Mouse (Mus musculus): ENCODE results near the gene Rhbdl1.
"Not testable (repeated sequence)": the region's sequence is repeated elsewhere in the genome, so short reads cannot be mapped to it uniquely, and the experiment has no call there.

The Rhbdl1 gene

GRCm38 (mm10) chr17:25871566-25871965, 34.5 kb upstream of the Rhbdl1 start:
- not testable (repeated sequence) for DNase-seq

DNA sequence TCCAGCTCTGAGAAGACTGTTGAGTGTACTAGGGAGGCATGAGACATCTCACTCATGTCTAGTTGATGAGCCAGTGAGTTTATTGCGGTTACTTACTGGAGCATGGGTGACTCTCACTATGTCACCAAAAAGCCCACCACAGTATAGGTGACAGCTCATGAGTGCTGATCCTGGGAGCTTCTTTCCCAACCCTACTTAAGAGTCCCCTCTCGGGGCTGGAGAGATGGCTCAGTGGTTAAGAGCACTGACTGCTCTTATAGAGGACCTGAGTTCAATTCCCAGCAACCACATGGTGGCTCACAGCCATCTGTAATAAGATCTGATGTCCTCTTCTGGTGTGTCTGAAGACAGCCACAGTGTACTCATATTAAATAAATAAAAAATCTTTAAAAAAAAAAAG, 32.9 kb upstream of the Rhbdl1 start:
- no peak for DNase-seq

DNA sequence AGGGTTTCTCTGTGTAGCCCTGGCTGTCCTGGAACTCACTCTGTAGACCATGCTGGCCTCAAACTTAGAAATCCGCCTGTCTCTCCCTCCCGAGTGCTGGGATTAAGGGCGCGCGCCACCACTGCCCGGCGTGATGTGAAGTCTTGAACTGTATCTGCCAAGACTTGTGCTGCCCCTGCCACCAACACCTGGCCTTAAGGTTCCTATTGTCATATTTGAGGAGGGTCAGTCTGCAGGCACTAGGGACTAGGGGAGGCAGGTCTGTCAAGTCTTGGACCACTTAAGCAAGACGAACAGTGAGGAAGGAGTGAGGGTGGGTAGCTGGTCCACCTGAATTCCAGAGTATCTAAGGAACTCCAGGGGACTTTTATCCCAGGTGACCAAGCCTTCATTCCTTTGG, 32.4 kb upstream of the Rhbdl1 start:
- DNase-seq = no peak

- peak; percentile 89 for DNase-seq
These were observed 31.6 kb upstream of the Rhbdl1 start, which contains the start of gene Mcrip2 for GRCm38 (mm10) chr17:25868601-25869191. Gene Mcrip2 (minus strand): TSS chr17:25868764.

DNA sequence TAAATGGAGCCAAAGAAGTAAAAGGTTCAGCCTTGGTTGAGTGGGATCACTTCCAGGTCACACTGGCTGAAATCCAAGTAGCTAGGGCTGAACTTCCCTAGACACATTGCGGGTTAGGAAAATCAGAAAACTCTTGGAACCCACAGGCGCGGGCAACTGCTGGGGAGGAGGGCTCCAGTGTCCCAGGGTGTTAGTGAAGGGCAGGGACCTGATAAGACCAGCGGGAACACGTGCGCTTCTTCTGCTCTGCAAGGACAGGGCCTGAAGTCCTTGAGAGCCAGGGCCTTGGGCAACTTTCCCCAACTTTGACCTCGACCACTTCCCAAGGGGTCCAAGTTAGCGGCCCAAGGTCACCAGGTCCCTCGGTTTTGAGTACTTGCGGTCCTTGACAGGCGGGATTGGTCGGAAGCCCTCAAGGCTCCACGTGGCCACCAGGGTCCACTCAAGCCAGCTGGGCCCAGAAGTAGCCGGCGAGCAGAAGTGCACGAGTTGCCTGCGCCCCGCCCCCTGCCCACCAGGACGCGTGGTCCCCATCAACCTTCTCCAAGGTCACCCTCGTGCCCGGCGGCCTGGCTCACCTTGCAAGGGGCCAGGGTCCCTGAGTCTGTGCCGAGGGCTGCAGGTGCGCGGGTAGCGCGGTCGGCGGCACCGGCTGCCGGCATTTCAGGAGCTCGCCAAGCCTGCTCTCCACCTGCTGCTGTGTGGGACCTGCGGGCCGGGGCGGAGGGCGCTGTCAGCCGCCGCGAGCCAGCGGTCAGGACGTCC, 30.9 kb upstream of the Rhbdl1 start:
- peak; percentile 62 to 67 for DNase-seq

DNA sequence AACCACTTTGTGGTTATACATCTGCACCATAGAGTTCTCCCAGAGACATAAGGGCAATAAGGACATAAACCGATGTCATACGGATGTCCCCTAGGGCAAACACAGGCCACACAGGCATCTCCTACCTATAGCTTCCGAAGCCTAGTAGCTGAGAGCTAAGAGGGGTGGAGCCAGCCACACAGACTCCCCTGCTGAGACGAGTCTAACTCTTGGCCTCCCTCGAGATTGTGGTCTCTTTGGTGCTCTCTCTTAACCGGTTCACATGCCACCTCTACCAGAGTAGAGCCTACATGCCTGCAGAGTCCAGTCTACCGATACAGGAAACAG, 30.4 kb upstream of the Rhbdl1 start:
- no peak for DNase-seq

- DNase-seq = no peak
These were observed 29.1 kb upstream of the Rhbdl1 start for GRCm38 (mm10) chr17:25866172-25866571.

- DNase-seq = no peak
These were observed 28.2 kb upstream of the Rhbdl1 start for GRCm38 (mm10) chr17:25865288-25865687.

- no peak for DNase-seq
These were observed 27.2 kb upstream of the Rhbdl1 start for GRCm38 (mm10) chr17:25864311-25864710.

GRCm38 (mm10) chr17:25863681-25864080, 26.6 kb upstream of the Rhbdl1 start:
- no peak for DNase-seq

DNA sequence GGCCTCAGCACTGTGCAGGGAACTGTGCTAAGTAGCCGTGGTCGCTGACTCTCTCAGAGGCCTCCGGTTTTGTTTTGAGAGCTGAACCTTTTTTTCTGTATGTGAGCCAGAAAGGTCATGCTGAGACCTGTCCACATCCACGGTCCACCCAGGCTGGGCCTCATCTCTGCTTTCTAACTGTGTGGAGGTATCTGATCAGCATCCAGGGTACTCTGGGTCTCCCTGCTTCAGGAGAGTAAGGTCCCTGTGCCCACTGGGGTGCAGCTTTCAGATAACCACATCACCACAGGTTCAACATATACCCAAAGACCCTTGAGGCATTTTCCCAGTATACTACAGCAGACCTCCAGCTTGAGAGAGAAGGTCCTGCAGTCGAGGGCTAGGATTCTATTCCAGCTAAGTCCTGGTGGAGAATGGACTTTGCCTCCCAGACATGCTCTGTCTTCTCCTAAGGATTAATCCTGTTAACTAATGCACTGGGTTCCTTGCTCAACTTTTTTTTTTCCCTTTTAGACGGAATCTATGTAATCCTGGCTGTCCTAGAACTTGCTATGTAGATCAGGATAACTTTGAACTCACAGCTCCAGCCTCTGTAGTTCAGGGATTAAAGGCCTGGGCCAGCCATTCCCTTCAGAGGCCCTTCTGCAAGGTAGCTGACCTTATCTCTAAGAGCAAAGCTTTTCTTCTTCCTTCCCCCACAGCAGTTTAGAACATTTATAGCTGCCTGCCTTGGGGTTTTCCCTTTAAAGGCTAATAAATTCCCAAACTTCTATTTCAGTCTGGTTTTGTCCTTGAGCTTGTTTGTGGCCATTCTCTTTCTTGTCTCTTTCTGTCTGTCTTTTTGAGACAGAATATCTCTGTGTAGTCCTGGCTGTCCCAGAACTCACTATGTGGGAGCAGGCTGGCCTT, 24.9 kb upstream of the Rhbdl1 start:
- no peak for DNase-seq

GRCm38 (mm10) chr17:25860832-25861703, 24.0 kb upstream of the Rhbdl1 start, which contains the start of gene Wdr90:
Gene Wdr90 (minus strand): TSS chr17:25861501.
- DNase-seq = peak; percentile 92 to 94

- no peak for DNase-seq
These were observed 23.1 kb upstream of the Rhbdl1 start for GRCm38 (mm10) chr17:25860229-25860628.

GRCm38 (mm10) chr17:25844396-25844901, 7.4 kb upstream of the Rhbdl1 start, which contains the start of gene Rhot2:
Gene Rhot2 (minus strand): TSS chr17:25844851.
- peak; percentile 96 to 97 for DNase-seq

DNA sequence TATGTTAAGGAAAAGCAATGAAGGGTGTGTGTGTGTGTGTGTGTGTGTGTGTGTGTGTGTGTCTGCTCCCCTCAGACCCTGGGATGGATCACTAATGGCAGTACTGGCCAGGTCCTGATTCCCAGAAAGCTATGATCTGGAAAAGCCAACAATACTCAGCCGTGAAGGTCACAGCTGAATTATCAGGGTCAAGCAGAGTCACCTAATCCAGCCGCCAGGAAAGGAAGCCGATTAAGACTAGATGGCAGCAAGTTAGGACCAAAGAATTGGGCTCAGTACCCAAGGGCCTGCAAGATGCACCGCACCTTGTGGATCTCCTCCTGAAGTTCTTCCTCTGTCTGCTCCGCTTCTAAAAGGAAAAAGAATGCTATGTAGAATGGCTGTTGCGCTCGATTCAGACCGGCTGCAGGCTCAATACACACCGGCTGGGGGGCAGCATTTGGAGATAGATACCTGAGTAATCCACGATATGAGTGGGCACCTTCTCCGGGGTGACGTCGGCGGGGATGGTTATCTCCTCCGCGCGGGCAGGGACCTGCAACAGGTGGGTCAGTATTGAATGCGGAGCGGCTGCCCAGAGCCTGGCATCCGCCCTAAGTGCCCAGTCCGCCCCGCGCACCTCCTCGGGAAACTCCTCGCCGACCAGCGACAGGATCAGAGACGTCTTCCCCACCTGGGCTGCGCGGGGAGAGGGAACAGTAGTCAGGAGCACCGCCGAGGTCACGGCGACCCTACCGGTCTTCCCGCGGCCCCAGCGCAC, 6.7 kb upstream of the Rhbdl1 start:
- peak; percentile 51 to 72 for DNase-seq

- peak in 1 of 2 experiments; percentile 28 for DNase-seq
These were observed 6.0 kb upstream of the Rhbdl1 start for GRCm38 (mm10) chr17:25843122-25843521.

DNA sequence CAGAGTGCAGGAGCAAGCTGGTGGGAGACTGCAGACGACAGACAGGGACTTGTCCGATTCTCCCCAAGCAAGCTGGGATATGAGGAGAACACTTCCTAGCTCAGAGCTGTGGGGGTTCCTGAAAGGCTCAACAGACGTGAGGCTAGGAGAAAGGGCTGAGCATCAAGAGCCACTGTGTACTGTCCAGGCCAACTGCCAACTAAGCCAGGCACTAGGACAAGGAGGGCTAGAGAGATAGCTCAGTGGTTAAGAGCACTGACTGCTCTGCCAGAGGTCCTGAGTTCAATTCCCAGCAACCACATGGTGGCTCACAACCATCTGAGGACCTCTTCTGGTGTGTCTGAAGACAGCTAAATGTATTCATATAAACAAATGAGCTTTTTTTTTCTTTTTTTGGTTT, 5.4 kb upstream of the Rhbdl1 start:
- DNase-seq = peak in 1 of 2 experiments; percentile 24

GRCm38 (mm10) chr17:25841117-25841880, 4.2 kb upstream of the Rhbdl1 start, which contains the start of gene Gm20683:
Gene Gm20683 (minus strand): TSS chr17:25841763.
- DNase-seq = no peak

GRCm38 (mm10) chr17:25840519-25840918, 3.4 kb upstream of the Rhbdl1 start:
- DNase-seq = no peak
